Mouse (Mus musculus): Measurements from ENCODE around the gene Slc22a16. TPM values are rescaled to one million over a fixed set of nuclear protein-coding genes. Genes with fewer than 3 reads are reported as not detected.
"Not testable (repeated sequence)": the region's sequence is repeated elsewhere in the genome, so short reads cannot be mapped to it uniquely, and the experiment has no call there.

Slc22a16 gene
- total RNA-seq (2021) = not detected

- DNase-seq = no peak
- intact Hi-C loops (cut with DNase I) = no loop called here
Observed at GRCm38 (mm10) chr10:40570036-40570435, at the start of gene Slc22a16. Gene Slc22a16, plus strand, starts transcription at chr10:40570336.

- no peak for DNase-seq
- intact Hi-C loops (cut with DNase I) = loop anchor here (5.0 to 10.0 kb wide), 2 partner anchors 174 to 467 kb away; no protein-coding TSS in a partner anchor
Observed at GRCm38 (mm10) chr10:40521579-40521978, 48.6 kb upstream of the Slc22a16 start.

DNA sequence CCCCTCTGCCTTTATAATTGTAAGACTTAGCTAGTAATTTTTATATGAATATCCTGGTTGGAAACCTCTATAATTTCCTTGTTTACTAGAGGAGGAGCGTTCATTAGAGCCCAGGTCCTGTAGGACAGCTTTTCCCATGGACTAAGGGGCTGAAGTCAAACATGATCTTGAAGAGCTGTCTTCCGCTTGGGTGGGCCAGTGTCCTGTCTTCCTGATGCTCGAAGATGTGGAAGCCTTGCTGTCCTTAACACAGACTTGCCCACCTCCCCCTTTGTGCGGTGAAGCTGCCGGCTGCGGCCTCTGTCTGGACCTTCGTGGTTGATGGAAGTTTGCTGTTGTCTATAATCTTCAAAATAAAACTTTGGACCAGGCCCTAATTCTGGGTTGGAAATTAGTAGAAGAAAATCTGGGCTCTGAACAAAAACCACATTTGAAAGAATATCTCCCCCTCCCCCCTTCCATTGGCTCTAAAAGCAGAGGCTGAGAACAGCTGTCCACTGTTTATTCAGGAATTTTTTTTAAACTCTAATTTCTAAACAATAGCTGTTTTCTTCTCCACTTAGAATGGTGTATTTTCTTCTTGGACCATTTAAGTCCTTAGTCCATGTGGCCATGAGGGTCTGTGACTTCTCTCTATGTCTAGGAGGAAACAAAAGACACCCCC, 46.7 kb upstream of the Slc22a16 start:
- DNase-seq = no peak
- intact Hi-C loops (cut with DNase I) = loop anchor here (5.0 to 10.0 kb wide), 2 partner anchors 176 to 469 kb away; no protein-coding TSS in a partner anchor

GRCm38 (mm10) chr10:40524032-40524806, 45.9 kb upstream of the Slc22a16 start:
- DNase-seq = no peak
- intact Hi-C loops (cut with DNase I) = loop anchor here (2.0 to 10.0 kb wide), 3 partner anchors 177 to 469 kb away; partner anchors contain the start of gene Amd1

DNA sequence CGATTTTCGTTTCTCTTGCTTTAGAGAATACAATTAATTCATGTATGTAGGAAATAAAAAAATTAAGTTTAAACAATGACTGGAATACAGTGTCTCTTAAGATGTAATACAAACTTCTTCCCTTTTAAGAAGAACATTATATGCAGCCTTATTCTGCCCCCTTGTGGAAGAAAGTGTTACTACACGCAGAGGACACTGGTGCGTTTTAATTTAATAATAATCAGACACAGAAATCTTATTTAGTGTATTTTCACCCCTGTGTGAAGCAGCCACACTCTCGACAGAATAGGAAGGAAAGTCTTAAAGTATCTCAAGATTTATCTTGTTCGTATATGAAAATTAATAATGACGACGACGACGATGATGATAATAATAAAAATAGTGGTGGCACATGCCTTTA, 45.1 kb upstream of the Slc22a16 start:
- intact Hi-C loops (cut with DNase I) = loop anchor here (1.0 to 10.0 kb wide), 4 partner anchors 178 to 470 kb away; partner anchors contain the start of gene Amd1
- DNase-seq = peak; percentile 49 to 68

DNA sequence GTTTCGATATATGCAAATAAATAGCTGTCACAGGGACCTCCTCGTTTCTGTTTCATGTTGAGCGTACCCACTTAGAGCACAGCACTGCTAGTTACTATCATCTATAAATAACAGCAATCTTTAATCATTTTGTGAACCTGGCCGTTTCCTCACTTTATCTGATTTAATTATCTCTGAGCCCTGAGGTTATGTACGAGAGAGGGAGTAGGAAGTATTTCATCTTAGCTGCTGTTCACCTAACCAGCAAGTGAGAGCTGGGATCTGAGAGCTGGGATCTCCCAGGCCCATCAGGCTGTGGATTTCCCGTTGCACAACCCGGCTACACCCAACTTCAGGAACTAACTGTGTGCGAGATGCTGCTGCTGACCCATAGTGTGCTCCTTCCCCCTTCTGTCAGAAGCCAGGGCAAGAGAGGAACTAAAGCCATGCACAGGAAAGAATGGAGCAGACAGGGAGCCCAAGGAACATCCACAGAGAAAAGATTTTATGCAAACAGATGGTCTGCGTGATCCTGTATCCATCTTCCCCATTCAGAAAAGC, 44.5 kb upstream of the Slc22a16 start:
- DNase-seq = no peak

GRCm38 (mm10) chr10:40526301-40526761, 43.8 kb upstream of the Slc22a16 start:
- no peak for DNase-seq
- intact Hi-C loops (cut with DNase I) = loop anchor here (10.0 kb wide), 1 partner anchor 472 kb away; no protein-coding TSS in a partner anchor

More for the DNA sequence above, 44.5 kb upstream of the Slc22a16 start:
- intact Hi-C loops (cut with DNase I) = loop anchor here (1.0 to 10.0 kb wide), 3 partner anchors 223 to 471 kb away; partner anchors contain the start of gene Amd1

DNA sequence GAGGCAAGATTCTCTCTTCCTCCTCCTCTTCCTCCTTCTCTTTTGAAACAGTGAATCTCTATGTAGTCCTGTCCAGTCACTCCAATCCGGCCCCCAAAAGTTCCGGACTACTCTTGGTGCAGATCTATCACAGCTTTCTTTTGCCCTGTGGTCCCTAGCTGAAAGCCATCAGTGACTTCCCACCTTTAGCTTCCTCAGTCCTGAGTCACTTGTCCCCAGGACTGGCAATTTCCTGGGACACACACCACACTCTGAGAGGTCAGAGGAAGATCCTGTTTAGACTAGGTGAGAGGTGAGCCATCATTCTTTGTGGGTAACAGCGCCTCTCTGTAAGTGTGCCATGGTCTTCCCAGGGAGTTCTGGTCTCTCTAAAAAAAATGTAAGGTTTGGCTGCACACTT, 43.1 kb upstream of the Slc22a16 start:
- intact Hi-C loops (cut with DNase I) = loop anchor here (10.0 kb wide), 1 partner anchor 472 kb away; no protein-coding TSS in a partner anchor
- DNase-seq = no peak

- no peak for DNase-seq
- intact Hi-C loops (cut with DNase I) = loop anchor here (10.0 kb wide), 1 partner anchor 473 kb away; no protein-coding TSS in a partner anchor
Observed at GRCm38 (mm10) chr10:40527573-40527972, 42.6 kb upstream of the Slc22a16 start.

GRCm38 (mm10) chr10:40528668-40529067, 41.5 kb upstream of the Slc22a16 start:
- intact Hi-C loops (cut with DNase I) = loop anchor here (10.0 kb wide), 1 partner anchor 474 kb away; no protein-coding TSS in a partner anchor

GRCm38 (mm10) chr10:40529617-40530016, 40.5 kb upstream of the Slc22a16 start:
- intact Hi-C loops (cut with DNase I) = loop anchor here (10.0 kb wide), 1 partner anchor 475 kb away; no protein-coding TSS in a partner anchor
- DNase-seq = peak in 1 of 2 experiments; percentile 59

More at GRCm38 (mm10) chr10:40528668-40529067, 41.5 kb upstream of the Slc22a16 start:
- DNase-seq = no peak

DNA sequence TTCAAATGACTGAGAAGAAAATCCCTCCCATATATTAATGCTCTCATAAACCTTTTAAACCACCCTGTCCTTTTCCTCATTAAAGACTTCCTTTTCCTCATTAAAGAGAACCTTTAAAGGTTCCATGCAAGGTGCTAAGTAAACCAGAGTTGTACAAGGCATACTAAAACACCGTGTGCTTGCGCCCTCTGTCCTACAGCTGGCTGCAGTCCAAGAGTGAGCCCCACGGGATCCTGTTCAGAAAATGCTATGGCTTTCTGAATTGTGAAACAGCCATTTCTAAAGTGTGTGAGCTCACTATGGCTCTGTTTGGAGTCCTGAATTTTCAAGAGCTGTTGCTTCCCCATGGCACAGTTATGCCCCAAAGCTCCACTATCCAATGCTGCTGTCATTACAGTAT, 39.5 kb upstream of the Slc22a16 start:
- intact Hi-C loops (cut with DNase I) = no loop called here
- DNase-seq = no peak

DNA sequence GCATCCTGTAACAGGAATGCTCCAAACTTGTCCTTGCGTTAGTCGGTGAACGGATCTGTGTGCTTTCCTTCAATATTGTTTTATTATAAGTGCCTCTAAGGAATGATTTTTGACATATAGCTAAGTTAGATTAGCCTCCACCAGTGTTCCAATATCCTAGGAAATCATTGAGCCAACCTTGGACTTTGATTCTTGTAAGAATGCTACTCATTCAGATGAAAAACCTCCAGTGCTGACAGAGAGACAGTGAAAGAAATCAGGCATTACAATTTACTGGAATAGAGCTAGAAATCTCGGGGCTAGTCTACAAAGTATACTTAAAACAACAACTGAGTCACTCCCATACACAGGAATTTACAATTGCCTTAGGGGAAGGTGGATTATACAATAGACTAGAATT, 37.5 kb upstream of the Slc22a16 start:
- DNase-seq; intact Hi-C loops (cut with DNase I): not testable (repeated sequence)

- DNase-seq = no peak
- intact Hi-C loops (cut with DNase I) = no loop called here
Observed at GRCm38 (mm10) chr10:40541351-40541750, 28.8 kb upstream of the Slc22a16 start.

DNA sequence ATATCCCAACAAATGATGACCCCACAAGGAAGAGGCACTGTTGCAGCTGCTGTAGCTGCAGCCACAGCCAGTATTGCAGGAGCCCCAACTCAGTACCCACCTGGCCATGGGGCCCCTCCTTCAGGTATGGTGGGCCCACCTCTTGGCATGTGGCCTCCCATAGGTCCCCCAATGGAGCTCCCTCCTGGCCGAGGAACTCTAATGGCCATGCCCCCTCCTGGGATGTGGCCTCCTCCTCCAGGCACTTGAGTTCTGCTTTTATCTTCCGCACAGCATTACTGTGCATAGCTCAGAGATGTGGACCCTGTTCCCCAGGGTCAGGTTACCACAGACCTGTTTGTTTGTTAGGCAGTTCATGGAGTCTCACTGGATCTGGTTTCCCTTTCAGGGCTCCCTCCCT, 20.8 kb upstream of the Slc22a16 start:
- no peak for DNase-seq
- intact Hi-C loops (cut with DNase I) = no loop called here

DNA sequence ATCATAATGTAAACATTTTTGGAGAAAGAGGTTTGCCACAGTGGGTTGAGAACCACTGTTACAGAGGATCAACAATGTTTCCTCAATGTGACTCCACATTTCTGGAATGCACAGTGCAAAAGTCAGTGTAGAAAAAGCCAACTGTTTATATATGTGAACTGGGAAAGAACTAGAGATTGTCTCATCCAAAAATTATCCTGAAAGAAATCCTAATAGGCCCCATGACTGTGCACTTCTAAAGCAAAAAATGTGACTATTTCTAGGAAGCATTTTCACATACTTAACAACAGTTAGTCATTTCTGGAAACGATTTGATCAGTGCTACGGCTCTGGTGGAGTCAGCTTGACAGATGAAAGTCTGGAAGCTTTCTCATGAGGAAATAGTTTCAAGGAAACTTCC, 18.3 kb upstream of the Slc22a16 start:
- DNase-seq = no peak
- intact Hi-C loops (cut with DNase I) = no loop called here

- intact Hi-C loops (cut with DNase I); DNase-seq: not testable (repeated sequence)
Observed at GRCm38 (mm10) chr10:40565695-40566094, 4.4 kb upstream of the Slc22a16 start.

GRCm38 (mm10) chr10:40575912-40576634, 5.9 kb downstream of the Slc22a16 start:
- intact Hi-C loops (cut with DNase I) = no loop called here
- DNase-seq = no peak

DNA sequence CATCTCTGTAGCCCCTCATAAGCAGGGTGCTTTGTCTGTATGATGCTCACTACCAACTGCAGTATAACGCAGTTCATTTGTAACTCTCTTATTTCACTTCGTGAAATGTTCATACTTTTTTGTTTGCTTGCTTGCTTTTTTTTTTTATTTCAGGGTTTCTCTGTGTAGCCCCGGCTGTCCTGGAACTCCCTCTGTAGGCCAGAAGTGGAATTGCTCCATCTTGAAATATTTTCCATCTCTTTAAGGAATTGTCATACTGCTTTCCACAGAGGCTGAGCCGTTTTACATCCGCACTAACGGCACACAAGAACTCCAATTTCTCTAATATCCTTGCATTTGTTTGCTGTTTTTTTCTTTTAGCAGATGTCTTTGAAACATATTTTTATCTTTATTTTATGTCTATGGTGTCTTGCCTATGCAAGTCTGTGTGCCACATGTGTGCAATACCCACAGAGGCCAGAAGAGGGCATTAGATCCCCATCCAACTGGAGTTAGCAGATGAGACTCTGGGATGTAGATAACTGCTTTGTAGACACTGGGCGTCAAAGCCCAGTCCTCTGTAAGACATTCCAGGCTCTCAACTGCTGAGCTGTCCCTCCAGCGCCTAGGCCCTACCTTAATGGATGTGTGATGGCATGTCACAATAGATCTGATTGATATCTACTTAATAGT, 13.6 kb downstream of the Slc22a16 start:
- intact Hi-C loops (cut with DNase I) = no loop called here
- DNase-seq = peak in 1 of 2 experiments; percentile 5

Data from heart, postnatal 36 days (tissue).